Mouse (Mus musculus) spleen, adult 2 months (tissue): Measurements from ENCODE around the gene Adat2. TPM values are rescaled to one million over a fixed set of nuclear protein-coding genes. Genes with fewer than 3 reads are reported as not detected.

Source experiments
- DNase-seq, 2 experiments: peaks; one replicate each; pipeline versions ENCODE4 v3.0.0 to v3.0.0-alpha.2; 2012 to 2021; ENCODE audit warnings: low spot score in 2 of 2, low read depth in 1 of 2
- H3K27ac ChIP-seq: fragments of 200-500 bp; 2 replicates; pipeline ENCODE4 v1.5.1; 2012; ENCODE audit warnings: low read length, inconsistent platforms; ENCODE audit not compliant: insufficient read depth
- H3K27me3 ChIP-seq: fragments of 200-500 bp; 2 replicates; pipeline ENCODE4 v1.6.1; 2012; ENCODE audit warnings: mild to moderate bottlenecking, moderate library complexity, low read length, inconsistent platforms; ENCODE audit not compliant: control insufficient read depth, insufficient read depth
- H3K36me3 ChIP-seq: fragments of 200-500 bp; 2 replicates; pipeline ENCODE4 v1.6.1; 2012; ENCODE audit warnings: mild to moderate bottlenecking, low read length, inconsistent platforms; ENCODE audit not compliant: control insufficient read depth, insufficient read depth
- H3K4me1 ChIP-seq: fragments of 200-500 bp; 2 replicates; pipeline ENCODE4 v1.6.1; 2011; ENCODE audit warnings: inconsistent platforms; ENCODE audit not compliant: control insufficient read depth, insufficient read depth, insufficient read length
- H3K4me3 ChIP-seq: fragments of 200-500 bp; 2 replicates; pipeline ENCODE4 v1.5.1; 2011; ENCODE audit warnings: mild to moderate bottlenecking, inconsistent platforms; ENCODE audit not compliant: insufficient read depth, insufficient read length; ENCODE audit errors: extremely low read depth
- CTCF ChIP-seq: fragments of 200-500 bp; IDR thresholded peaks from 2 replicates; pipeline ENCODE4 v1.5.1; 2011; ENCODE audit warnings: mild to moderate bottlenecking, inconsistent platforms; ENCODE audit not compliant: insufficient read depth, insufficient read length, insufficient replicate concordance; ENCODE audit errors: extremely low read depth
- POLR2A ChIP-seq: fragments of 200-500 bp; IDR thresholded peaks from 2 replicates; pipeline ENCODE4 v1.6.1; 2011; ENCODE audit warnings: low read depth, low read length, inconsistent platforms
- WGBS: fragments of 180-500 bp; shearing (Covaris S2); methylation state at CpG from one replicate; pipeline ENCODE4 v1.1.7; 2018; 5-methylcytosine and 5-hydroxymethylcytosine counted together
- polyA plus RNA-seq: library from polyadenylated mRNA; depleted of rRNA; stranded (reverse); fragments of >200 nt; gene quantifications from 2 replicates; pipeline ENCODE4 v1.2.3, GENCODE M21; 2012; rRNA removed

The Adat2 gene
- polyA plus RNA-seq, 1 experiment, result 2.9 TPM

DNA sequence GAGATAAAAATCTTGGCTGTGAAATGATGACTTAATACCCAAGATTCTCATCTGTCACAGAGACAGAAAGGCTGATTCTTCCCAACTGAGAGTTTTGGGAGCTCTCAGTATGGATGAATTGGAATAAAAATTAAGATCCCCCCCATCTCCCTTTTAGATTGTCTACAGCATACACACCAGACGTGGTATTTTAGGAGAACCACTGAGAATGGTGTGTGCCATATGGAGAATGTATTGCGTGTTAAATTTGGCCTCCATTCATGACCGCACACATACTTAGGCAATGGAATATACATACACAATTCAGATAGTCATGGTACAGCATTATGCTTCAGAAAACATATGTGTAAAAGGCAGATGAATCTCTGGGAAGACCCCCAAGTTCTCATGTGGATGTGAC is 40.8 kb downstream of the Adat2 start:
- no peak for TF ChIP-seq POLR2A
- no peak for TF ChIP-seq CTCF
- Histone ChIP-seq H3K4me3 (no peak overlapping the region), H3K27me3 (no peaks in the 10 kb centered on the region), H3K36me3 (no peaks in the 10 kb centered on the region), H3K4me1 (no peaks in the 10 kb centered on the region), H3K27ac (no peak overlapping the region)
- WGBS, result 93% methylated on average over 3 of the region's 3 CpGs
- no peak for DNase-seq

DNA sequence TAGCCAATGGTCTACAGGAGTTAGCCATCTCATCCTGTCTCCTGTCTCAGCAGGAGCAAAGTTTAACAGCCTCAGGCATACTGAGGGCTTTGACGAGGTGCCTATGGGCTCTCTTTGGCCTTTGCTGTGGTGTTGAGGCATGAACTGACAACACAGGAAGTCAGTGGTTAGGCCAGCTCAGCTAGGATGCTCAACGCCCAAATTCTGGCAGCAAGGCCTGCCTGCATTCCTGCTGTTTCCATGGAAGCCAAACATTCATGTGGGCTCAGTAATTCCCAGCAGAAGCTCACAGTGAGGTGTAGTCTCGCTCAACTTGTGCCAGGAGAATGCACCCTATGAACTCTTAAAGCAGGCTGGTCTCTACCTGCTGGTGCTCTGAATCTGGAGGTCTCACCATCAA is 43.4 kb downstream of the Adat2 start:
- H3K4me1 ChIP-seq, result no peaks in the 10 kb centered on the region
- no peaks in the 10 kb centered on the region for H3K27me3 ChIP-seq
- H3K4me3 ChIP-seq, result no peak overlapping the region
- no peak overlapping the region for H3K27ac ChIP-seq
- no peaks in the 10 kb centered on the region for H3K36me3 ChIP-seq
- 43% methylated on average over 3 of the region's 3 CpGs for WGBS
- no peak for DNase-seq
- TF ChIP-seq POLR2A (no peak), CTCF (no peak)

DNA sequence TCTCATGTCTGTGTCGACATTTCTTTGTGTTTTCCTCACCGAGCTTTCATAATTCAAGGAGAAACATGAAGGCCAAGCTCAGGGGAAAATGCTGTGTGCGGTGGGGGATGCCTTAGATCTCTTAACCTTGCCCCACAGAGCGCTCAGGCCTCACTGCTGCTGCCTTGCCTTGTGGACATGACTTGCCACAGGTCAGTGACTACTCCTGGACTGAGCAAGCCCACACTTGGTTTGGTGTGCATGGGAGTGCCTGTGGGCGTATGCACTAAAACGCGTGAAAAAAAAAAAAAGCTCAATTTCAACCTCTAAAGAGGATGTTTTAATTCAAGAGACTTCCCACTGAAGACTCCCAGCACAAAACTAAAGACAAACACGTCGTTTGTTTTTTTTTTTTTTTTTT is 44.2 kb downstream of the Adat2 start:
- H3K27me3 ChIP-seq, result no peaks in the 10 kb centered on the region
- DNase-seq, result no peak
- 85% methylated on average over 9 of the region's 9 CpGs for WGBS
- H3K27ac ChIP-seq, result no peak overlapping the region
- H3K36me3 ChIP-seq, result no peaks in the 10 kb centered on the region
- no peaks in the 10 kb centered on the region for H3K4me1 ChIP-seq
- no peak for TF ChIP-seq CTCF
- TF ChIP-seq POLR2A, result no peak
- H3K4me3 ChIP-seq, result no peak overlapping the region

DNA sequence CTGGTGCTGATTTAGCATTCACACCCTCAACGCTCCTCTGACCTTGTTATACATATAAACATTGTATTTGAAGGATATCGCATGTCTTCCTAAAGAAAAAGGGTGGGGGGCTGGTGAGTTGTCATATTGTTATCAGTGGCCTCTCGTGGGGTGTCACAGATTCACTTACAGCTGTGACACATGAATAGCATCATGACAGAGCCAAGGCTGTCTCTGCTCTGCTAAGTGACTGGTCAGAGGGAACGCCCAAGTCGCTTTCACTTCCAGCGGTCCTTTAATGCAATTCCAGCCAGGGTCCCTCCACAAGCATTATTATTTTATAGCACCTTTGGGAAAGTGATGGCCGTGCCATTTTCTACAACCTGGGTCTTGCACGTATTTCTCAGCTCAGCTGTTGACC is 44.8 kb downstream of the Adat2 start:
- no peaks in the 10 kb centered on the region for H3K4me1 ChIP-seq
- WGBS, result 93% methylated on average over 8 of the region's 8 CpGs
- DNase-seq, result no peak
- TF ChIP-seq CTCF (no peak), POLR2A (no peak)
- H3K27ac ChIP-seq, result no peak overlapping the region
- no peaks in the 10 kb centered on the region for H3K27me3 ChIP-seq
- H3K36me3 ChIP-seq, result no peaks in the 10 kb centered on the region
- no peak overlapping the region for H3K4me3 ChIP-seq

DNA sequence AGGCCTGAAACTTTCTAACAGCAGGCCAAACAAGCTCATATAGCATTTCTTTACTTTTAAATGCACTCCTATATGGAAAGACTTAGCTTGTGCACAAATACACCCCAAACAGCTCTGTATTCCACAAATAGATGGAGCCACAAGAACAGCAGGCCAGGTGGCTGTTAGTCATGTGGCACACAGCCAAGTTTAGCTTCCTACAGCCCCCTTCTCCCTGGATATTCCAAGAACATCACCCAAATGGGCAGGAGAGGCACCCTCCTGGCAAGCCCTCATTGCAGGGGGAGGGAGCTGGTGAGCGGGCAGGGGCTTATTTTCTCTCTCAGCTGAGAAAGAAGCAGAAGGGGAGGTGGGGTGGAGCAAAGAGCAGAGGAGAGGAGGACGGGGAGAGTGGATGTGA is 48.2 kb downstream of the Adat2 start:
- Histone ChIP-seq H3K4me1 (no peaks in the 10 kb centered on the region), H3K4me3 (no peak overlapping the region), H3K36me3 (no peaks in the 10 kb centered on the region), H3K27ac (no peak overlapping the region), H3K27me3 (no peaks in the 10 kb centered on the region)
- WGBS, result 69% methylated on average over 2 of the region's 2 CpGs
- no peak for DNase-seq
- TF ChIP-seq CTCF, result no peak
- no peak for TF ChIP-seq POLR2A

Other genes starting within 250 kb of the Adat2 start
- gene Phactr2, start 78.5 kb upstream of the Adat2 start, polyA plus RNA-seq, result 3.5 and 4.1 TPM in 2 replicates
- 11.1 and 12.5 TPM in 2 replicates for gene Fuca2, start 53.4 kb upstream of the Adat2 start, polyA plus RNA-seq
- gene Pex3, start 248 bp downstream of the Adat2 start, polyA plus RNA-seq, result 2.9 and 3.0 TPM in 2 replicates